Mouse (Mus musculus): ENCODE results near the gene Ccr2. TPM values are rescaled to one million over a fixed set of nuclear protein-coding genes. Genes with fewer than 3 reads are reported as not detected.
"Not testable (repeated sequence)": the region's sequence is repeated elsewhere in the genome, so short reads cannot be mapped to it uniquely, and the experiment has no call there.

Gene Ccr2
- polyA plus RNA-seq, 1 experiment: not detected

GRCm38 (mm10) chr9:124112591-124113239 lies 11.0 kb downstream of the Ccr2 start:
- H3K9me3 ChIP-seq (ENCODE audit: control insufficient read depth, low read length): no peaks in the 10 kb centered on the region
- no peaks in the 10 kb centered on the region for H3K27me3 ChIP-seq (ENCODE audit: control insufficient read depth)
- TF ChIP-seq GATA1 (IDR thresholded peaks at IDR 0.05; ENCODE audit: low read length) (no peak), TAL1 (IDR thresholded peaks at IDR 0.05; ENCODE audit: low read length) (no peak)
- peaks cover 34% of the 10 kb centered on the region for H3K4me1 ChIP-seq (ENCODE audit: control insufficient read depth)
- no peak overlapping the region for H3K4me3 ChIP-seq (replicated peaks)
- no peaks in the 10 kb centered on the region for H3K36me3 ChIP-seq (ENCODE audit: control insufficient read depth)

- Histone ChIP-seq H3K4me3 (replicated peaks) (no peak overlapping the region), H3K36me3 (ENCODE audit: control insufficient read depth) (no peaks in the 10 kb centered on the region), H3K9me3 (ENCODE audit: control insufficient read depth, low read length) (no peaks in the 10 kb centered on the region), H3K4me1 (ENCODE audit: control insufficient read depth) (peaks cover 28% of the 10 kb centered on the region), H3K27me3 (ENCODE audit: control insufficient read depth) (no peaks in the 10 kb centered on the region)
- TF ChIP-seq TAL1 (IDR thresholded peaks at IDR 0.05; ENCODE audit: low read length): no peak
- TF ChIP-seq GATA1 (IDR thresholded peaks at IDR 0.05; ENCODE audit: low read length): no peak
Observed at GRCm38 (mm10) chr9:124113777-124114176, 12.0 kb downstream of the Ccr2 start.

- H3K4me1 ChIP-seq (ENCODE audit: control insufficient read depth): peaks cover 3% of the 10 kb centered on the region; the same call in 1 of the 2 replicates
- H3K36me3 ChIP-seq (ENCODE audit: control insufficient read depth): no peaks in the 10 kb centered on the region
Observed at GRCm38 (mm10) chr9:124118489-124118888, 16.7 kb downstream of the Ccr2 start.

GRCm38 (mm10) chr9:124121387-124122184 lies 19.8 kb downstream of the Ccr2 start, which contains the start of gene Ccr5:
Ccr5 (plus strand) TSS chr9:124121543.
- H3K36me3 ChIP-seq (ENCODE audit: control insufficient read depth): no peaks in the 10 kb centered on the region
- no peak within 1 kb of the TSS for H3K4me3 ChIP-seq (replicated peaks)
- H3K4me1 ChIP-seq (ENCODE audit: control insufficient read depth): peaks cover 4% of the 10 kb centered on the region
- H3K27me3 ChIP-seq (ENCODE audit: control insufficient read depth): no peaks in the 10 kb centered on the region
- H3K9me3 ChIP-seq (ENCODE audit: control insufficient read depth, low read length): no peaks in the 10 kb centered on the region
- TF ChIP-seq TAL1 (IDR thresholded peaks at IDR 0.05; ENCODE audit: low read length) (no peak), GATA1 (IDR thresholded peaks at IDR 0.05; ENCODE audit: low read length) (no peak)

More at GRCm38 (mm10) chr9:124118489-124118888, 16.7 kb downstream of the Ccr2 start:
- Histone ChIP-seq H3K27me3 (ENCODE audit: control insufficient read depth) (no peaks in the 10 kb centered on the region), H3K4me3 (replicated peaks) (no peak overlapping the region), H3K9me3 (ENCODE audit: control insufficient read depth, low read length) (no peaks in the 10 kb centered on the region)
- no peak for TF ChIP-seq GATA1 (IDR thresholded peaks at IDR 0.05; ENCODE audit: low read length)
- no peak for TF ChIP-seq TAL1 (IDR thresholded peaks at IDR 0.05; ENCODE audit: low read length)

- peaks cover 4% of the 10 kb centered on the region; the same call in 1 of the 2 replicates for H3K27me3 ChIP-seq (ENCODE audit: control insufficient read depth)
- TF ChIP-seq TAL1 (IDR thresholded peaks at IDR 0.05; ENCODE audit: low read length): no peak
- no peak for TF ChIP-seq GATA1 (IDR thresholded peaks at IDR 0.05; ENCODE audit: low read length)
- no peak overlapping the region for H3K4me3 ChIP-seq (replicated peaks)
- H3K9me3 ChIP-seq (ENCODE audit: control insufficient read depth, low read length): no peaks in the 10 kb centered on the region
- H3K36me3 ChIP-seq (ENCODE audit: control insufficient read depth): no peaks in the 10 kb centered on the region
- peaks cover 8% of the 10 kb centered on the region for H3K4me1 ChIP-seq (ENCODE audit: control insufficient read depth)
Observed at GRCm38 (mm10) chr9:124125576-124125975, 23.8 kb downstream of the Ccr2 start.

- Histone ChIP-seq H3K27me3 (ENCODE audit: control insufficient read depth) (peaks cover 4% of the 10 kb centered on the region; the same call in 1 of the 2 replicates), H3K4me3 (replicated peaks) (no peak overlapping the region), H3K4me1 (ENCODE audit: control insufficient read depth) (peaks cover 8% of the 10 kb centered on the region), H3K9me3 (ENCODE audit: control insufficient read depth, low read length) (no peaks in the 10 kb centered on the region), H3K36me3 (ENCODE audit: control insufficient read depth) (no peaks in the 10 kb centered on the region)
- TF ChIP-seq TAL1 (IDR thresholded peaks at IDR 0.05; ENCODE audit: low read length) (no peak), GATA1 (IDR thresholded peaks at IDR 0.05; ENCODE audit: low read length) (no peak)
Observed at GRCm38 (mm10) chr9:124126373-124126772, 24.6 kb downstream of the Ccr2 start.

- Histone ChIP-seq H3K4me3 (replicated peaks) (no peak overlapping the region), H3K36me3 (ENCODE audit: control insufficient read depth) (no peaks in the 10 kb centered on the region), H3K27me3 (ENCODE audit: control insufficient read depth) (peaks cover 4% of the 10 kb centered on the region; the same call in 1 of the 2 replicates), H3K4me1 (ENCODE audit: control insufficient read depth) (peaks cover 8% of the 10 kb centered on the region), H3K9me3 (ENCODE audit: control insufficient read depth, low read length) (no peaks in the 10 kb centered on the region)
- TF ChIP-seq GATA1 (IDR thresholded peaks at IDR 0.05; ENCODE audit: low read length) (no peak), TAL1 (IDR thresholded peaks at IDR 0.05; ENCODE audit: low read length) (no peak)
Observed at GRCm38 (mm10) chr9:124127412-124127811, 25.7 kb downstream of the Ccr2 start.

- no peak overlapping the region for H3K4me3 ChIP-seq (replicated peaks)
- no peaks in the 10 kb centered on the region for H3K9me3 ChIP-seq (ENCODE audit: control insufficient read depth, low read length)
- no peaks in the 10 kb centered on the region for H3K36me3 ChIP-seq (ENCODE audit: control insufficient read depth)
- peaks cover 4% of the 10 kb centered on the region; the same call in 1 of the 2 replicates for H3K27me3 ChIP-seq (ENCODE audit: control insufficient read depth)
- no peak for TF ChIP-seq TAL1 (IDR thresholded peaks at IDR 0.05; ENCODE audit: low read length)
- TF ChIP-seq GATA1 (IDR thresholded peaks at IDR 0.05; ENCODE audit: low read length): no peak
- H3K4me1 ChIP-seq (ENCODE audit: control insufficient read depth): peaks cover 8% of the 10 kb centered on the region
Observed at GRCm38 (mm10) chr9:124128379-124128778, 26.6 kb downstream of the Ccr2 start.

- H3K36me3 ChIP-seq (ENCODE audit: control insufficient read depth); H3K4me3 ChIP-seq (replicated peaks); H3K9me3 ChIP-seq (ENCODE audit: control insufficient read depth, low read length); H3K27me3 ChIP-seq (ENCODE audit: control insufficient read depth): not testable (repeated sequence)
- H3K4me1 ChIP-seq (ENCODE audit: control insufficient read depth): peaks cover 15% of the 10 kb centered on the region
Observed at GRCm38 (mm10) chr9:124132899-124133298, 31.1 kb downstream of the Ccr2 start.

GRCm38 (mm10) chr9:124134919-124135318 lies 33.2 kb downstream of the Ccr2 start:
- peaks cover 34% of the 10 kb centered on the region for H3K4me1 ChIP-seq (ENCODE audit: control insufficient read depth)
- not testable (repeated sequence) for H3K27me3 ChIP-seq (ENCODE audit: control insufficient read depth); H3K36me3 ChIP-seq (ENCODE audit: control insufficient read depth); H3K4me3 ChIP-seq (replicated peaks); H3K9me3 ChIP-seq (ENCODE audit: control insufficient read depth, low read length)

Data from erythroblast, embryonic 14.5 days (primary cell).